Mouse (Mus musculus) ovary, adult 18-20 months (tissue): Measurements from ENCODE around the gene Gm12830.

Experiments used
- DNase-seq: peaks from one replicate; pipeline ENCODE4 v3.0.0; 2022; ENCODE audit warnings: low spot score, mixed read lengths

Gm12830 gene

GRCm38 (mm10) chr4:114844600-114844999, 23.1 kb downstream of the Gm12830 start:
- DNase-seq = no peak

GRCm38 (mm10) chr4:114845622-114846021, 24.1 kb downstream of the Gm12830 start:
- DNase-seq = no peak

- no peak for DNase-seq
Measured at GRCm38 (mm10) chr4:114846723-114847122, 25.2 kb downstream of the Gm12830 start.

- no peak for DNase-seq
Measured at GRCm38 (mm10) chr4:114853968-114854367, 32.4 kb downstream of the Gm12830 start.

GRCm38 (mm10) chr4:114858426-114858825, 36.9 kb downstream of the Gm12830 start:
- no peak for DNase-seq

- no peak for DNase-seq
Measured at GRCm38 (mm10) chr4:114863166-114863565, 41.6 kb downstream of the Gm12830 start.

GRCm38 (mm10) chr4:114869765-114870490, 48.4 kb downstream of the Gm12830 start:
- no peak for DNase-seq

- DNase-seq = no peak
Measured at GRCm38 (mm10) chr4:114876441-114876972, 55.0 kb downstream of the Gm12830 start.

- no peak for DNase-seq
Measured at GRCm38 (mm10) chr4:114882232-114882631, 60.7 kb downstream of the Gm12830 start.

- no peak for DNase-seq
Measured at GRCm38 (mm10) chr4:114897853-114898252, 76.3 kb downstream of the Gm12830 start.

GRCm38 (mm10) chr4:114899885-114900284, 78.4 kb downstream of the Gm12830 start:
- no peak for DNase-seq

- no peak for DNase-seq
Measured at GRCm38 (mm10) chr4:114900866-114901642, 79.5 kb downstream of the Gm12830 start.

- no peak for DNase-seq
Measured at GRCm38 (mm10) chr4:114901643-114902351, 80.3 kb downstream of the Gm12830 start.

GRCm38 (mm10) chr4:114902641-114903421, 81.3 kb downstream of the Gm12830 start:
- DNase-seq = no peak

- DNase-seq = no peak
Measured at GRCm38 (mm10) chr4:114903422-114903782, 81.9 kb downstream of the Gm12830 start.

GRCm38 (mm10) chr4:114905501-114905900, 84.0 kb downstream of the Gm12830 start:
- DNase-seq = no peak
